Mouse (Mus musculus): ENCODE results near the gene Stxbp1.

- TF ChIP-seq CTCF (IDR thresholded peaks at IDR 0.05; ENCODE audit: low read depth) (no peak), EP300 (IDR thresholded peaks at IDR 0.05; ENCODE audit: low read depth) (no peak)
Observed at GRCm38 (mm10) chr2:32877761-32878393, 30.8 kb upstream of the Stxbp1 start.

Data from heart, postnatal 0 days (tissue).